Mouse (Mus musculus): ENCODE data around the gene Hs6st1. TPM values are rescaled to one million over a fixed set of nuclear protein-coding genes. Genes with fewer than 3 reads are reported as not detected.

Gene Hs6st1
- polyA plus RNA-seq, 1 experiment from 2014 or later, result 12.8 TPM

DNA sequence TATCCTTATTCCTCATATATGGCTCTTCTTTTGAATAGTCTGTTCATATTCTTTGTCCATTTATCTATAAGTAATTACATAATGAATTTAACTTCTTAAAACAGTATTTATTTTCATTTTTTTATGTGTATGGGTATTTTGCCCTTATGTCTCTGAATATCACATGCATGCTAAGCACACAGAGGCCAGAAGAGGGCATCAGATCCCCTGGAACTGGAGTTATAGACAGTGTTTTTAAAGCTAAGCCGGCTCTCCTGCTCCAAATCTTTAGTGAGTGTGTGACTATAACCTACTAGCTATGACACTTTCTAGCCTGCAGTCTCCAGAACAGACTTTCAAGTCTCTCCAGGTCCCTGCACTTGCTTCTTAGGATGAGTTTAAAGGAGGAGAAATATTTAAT, 76.8 kb downstream of the Hs6st1 start:
- 23% methylated on average over 1 of the region's 1 CpGs for WGBS (ENCODE audit: insufficient replicate concordance)
- Histone ChIP-seq H3K27me3 (ENCODE audit: insufficient read depth, low read length) (no peaks in the 10 kb centered on the region), H3K4me3 (ENCODE audit: low read depth, low read length) (no peak overlapping the region), H3K36me3 (replicated peaks; ENCODE audit: insufficient read depth, low read length) (peaks cover 61% of the 10 kb centered on the region), H3K9ac (replicated peaks) (no peak overlapping the region), H3K9me3 (ENCODE audit: low read length) (no peaks in the 10 kb centered on the region), H3K27ac (ENCODE audit: low read depth) (no peak overlapping the region), H3K4me1 (ENCODE audit: insufficient read depth) (peaks cover 3% of the 10 kb centered on the region; the same call in 1 of the 2 replicates), H3K4me2 (ENCODE audit: low read depth, low read length) (no peak overlapping the region)
- DNase-seq (no peak), ATAC-seq (no peak)
- peak; percentile 66 for TF ChIP-seq CTCF (IDR thresholded peaks at IDR 0.05; ENCODE audit: low read depth)
- no peak for TF ChIP-seq EP300 (IDR thresholded peaks at IDR 0.05; ENCODE audit: low read depth)

GRCm38 (mm10) chr1:36148809-36149208, 80.6 kb downstream of the Hs6st1 start:
- Histone ChIP-seq H3K4me1 (ENCODE audit: insufficient read depth) (peaks cover 3% of the 10 kb centered on the region; the same call in 1 of the 2 replicates), H3K9ac (replicated peaks) (no peak overlapping the region)
- WGBS (ENCODE audit: insufficient replicate concordance), result 55% methylated on average over 2 of the region's 2 CpGs

GRCm38 (mm10) chr1:36149411-36149810, 81.2 kb downstream of the Hs6st1 start:
- H3K36me3 ChIP-seq (replicated peaks; ENCODE audit: insufficient read depth, low read length), result peaks cover 83% of the 10 kb centered on the region
- no peak for TF ChIP-seq EP300 (IDR thresholded peaks at IDR 0.05; ENCODE audit: low read depth)
- TF ChIP-seq CTCF (IDR thresholded peaks at IDR 0.05; ENCODE audit: low read depth), result peak; percentile 73
- peak; percentile 51 for DNase-seq

More at GRCm38 (mm10) chr1:36148809-36149208, 80.6 kb downstream of the Hs6st1 start:
- no peaks in the 10 kb centered on the region for H3K27me3 ChIP-seq (ENCODE audit: insufficient read depth, low read length)
- DNase-seq (no peak), ATAC-seq (no peak)
- H3K4me3 ChIP-seq (ENCODE audit: low read depth, low read length), result no peak overlapping the region
- no peaks in the 10 kb centered on the region for H3K9me3 ChIP-seq (ENCODE audit: low read length)
- no peak overlapping the region for H3K4me2 ChIP-seq (ENCODE audit: low read depth, low read length)
- H3K27ac ChIP-seq (ENCODE audit: low read depth), result no peak overlapping the region
- TF ChIP-seq EP300 (IDR thresholded peaks at IDR 0.05; ENCODE audit: low read depth), result no peak
- no peak for TF ChIP-seq CTCF (IDR thresholded peaks at IDR 0.05; ENCODE audit: low read depth)
- peaks cover 84% of the 10 kb centered on the region for H3K36me3 ChIP-seq (replicated peaks; ENCODE audit: insufficient read depth, low read length)

More at GRCm38 (mm10) chr1:36149411-36149810, 81.2 kb downstream of the Hs6st1 start:
- Histone ChIP-seq H3K27me3 (ENCODE audit: insufficient read depth, low read length) (no peaks in the 10 kb centered on the region), H3K4me1 (ENCODE audit: insufficient read depth) (peaks cover 3% of the 10 kb centered on the region; the same call in 1 of the 2 replicates), H3K4me2 (ENCODE audit: low read depth, low read length) (no peak overlapping the region), H3K27ac (ENCODE audit: low read depth) (no peak overlapping the region), H3K9ac (replicated peaks) (no peak overlapping the region), H3K4me3 (ENCODE audit: low read depth, low read length) (no peak overlapping the region), H3K9me3 (ENCODE audit: low read length) (no peaks in the 10 kb centered on the region)
- no peak for ATAC-seq
- WGBS (ENCODE audit: insufficient replicate concordance), result 53% methylated on average over 1 of the region's 1 CpGs

Small RNA genes lying within 50 kb of the gene (microRNA-seq; reads per million reads assigned to microRNA genes)
- gene Mir6897, result 3.6 reads per million

Other genes with a start within 250 kb of the Hs6st1 start
- 15.4 and 15.8 TPM in 2 replicates for gene Uggt1, start 176.3 kb downstream of the Hs6st1 start, polyA plus RNA-seq (2015; fragmentation: Nextera tagmentation; extraction: Ambion mirVana)
- gene Neurl3, start 206.3 kb downstream of the Hs6st1 start, polyA plus RNA-seq (2015; fragmentation: Nextera tagmentation; extraction: Ambion mirVana), result 4.4 and 4.7 TPM in 2 replicates
- gene Arid5a, start 239.3 kb downstream of the Hs6st1 start, polyA plus RNA-seq (2015; fragmentation: Nextera tagmentation; extraction: Ambion mirVana), result 5.8 and 6.3 TPM in 2 replicates

Measured in liver, postnatal 0 days (tissue).